Mouse (Mus musculus) layer of hippocampus, postnatal 25 days (tissue): ENCODE measurements around the gene Gstt4. TPM values are rescaled to one million over a fixed set of nuclear protein-coding genes. Genes with fewer than 3 reads are reported as not detected.

ENCODE experiments used
- DNase-seq, 2 experiments: peaks; one replicate each; pipeline ENCODE4 v3.0.0; 2022; ENCODE audit warnings: mixed read lengths in 2 of 2, low spot score in 1 of 2; ENCODE audit errors: extremely low spot score in 1 of 2
- total RNA-seq, 2 experiments: library from RNA; stranded (reverse); gene quantifications; 2 replicates each; pipeline ENCODE4 v1.2.3; 2021

Gene Gstt4
- total RNA-seq, 2 experiments from 2014 or later, result not detected

DNA sequence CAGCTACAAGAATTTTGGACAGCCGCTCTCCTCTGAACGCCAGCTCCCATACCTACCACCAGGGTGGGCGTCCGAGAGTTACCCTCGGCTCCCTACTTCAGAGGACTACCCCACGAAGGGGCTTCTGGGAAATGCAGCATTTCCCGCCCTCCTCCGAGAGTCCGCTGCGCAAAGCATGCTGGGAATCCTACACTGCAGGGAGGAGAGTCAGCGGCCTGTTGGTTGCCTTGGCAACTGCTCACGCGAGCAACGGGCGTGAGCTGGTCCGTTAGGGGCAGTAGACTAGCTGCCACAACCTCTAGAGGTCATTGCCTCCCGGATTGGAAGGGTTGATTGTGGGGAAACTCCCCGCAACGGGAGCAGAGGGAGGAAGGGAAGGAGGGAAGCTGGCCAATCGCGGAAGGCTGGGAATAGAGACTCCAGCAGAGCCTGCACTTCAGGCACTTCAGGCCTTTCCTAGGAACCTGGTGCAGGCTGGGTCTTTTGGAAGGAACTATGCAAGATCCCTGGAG, 15.0 kb upstream of the Gstt4 start, which contains the start of gene Gstt2:
Gstt2 (minus strand) TSS at position 177 of the 512 bp plus-strand sequence.
- DNase-seq, result peak; percentile 81 to 88

DNA sequence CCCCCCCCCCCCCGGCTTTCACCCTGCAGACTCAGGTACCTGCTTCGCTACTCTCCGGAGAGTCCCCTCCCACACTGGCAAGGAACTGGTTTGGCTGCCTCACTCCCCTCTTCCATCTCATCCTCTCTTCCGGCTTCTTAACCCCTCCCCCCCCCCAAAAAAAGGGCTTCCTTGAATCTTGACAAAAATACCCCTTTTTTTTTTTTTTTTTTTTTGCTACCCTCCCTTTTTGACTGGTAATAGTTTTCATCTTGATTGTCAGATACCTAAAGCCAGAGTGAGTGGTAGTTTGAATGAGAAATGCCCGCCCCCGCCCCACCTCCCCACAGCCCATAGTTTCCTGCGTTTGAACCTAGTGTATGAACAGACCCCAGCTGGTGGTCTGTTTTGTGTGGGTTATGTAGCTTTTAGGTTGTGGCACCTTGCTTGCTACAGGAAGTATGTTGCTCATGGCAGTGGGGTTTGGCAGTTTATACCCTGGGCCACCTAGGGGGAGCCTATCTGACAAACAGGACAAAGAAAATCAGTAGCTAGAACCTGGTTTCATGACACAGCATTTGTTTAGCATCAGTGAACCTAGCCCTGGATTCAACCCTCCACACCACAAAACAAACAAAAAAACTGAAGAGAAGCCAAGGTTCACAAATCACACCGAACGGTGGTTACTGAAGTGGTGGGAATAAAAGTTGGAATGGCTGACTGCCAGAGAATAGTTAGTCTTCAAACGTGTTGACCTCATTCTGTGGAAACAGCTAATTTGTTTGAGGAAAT, 13.6 kb upstream of the Gstt4 start:
- DNase-seq, result no peak

DNA sequence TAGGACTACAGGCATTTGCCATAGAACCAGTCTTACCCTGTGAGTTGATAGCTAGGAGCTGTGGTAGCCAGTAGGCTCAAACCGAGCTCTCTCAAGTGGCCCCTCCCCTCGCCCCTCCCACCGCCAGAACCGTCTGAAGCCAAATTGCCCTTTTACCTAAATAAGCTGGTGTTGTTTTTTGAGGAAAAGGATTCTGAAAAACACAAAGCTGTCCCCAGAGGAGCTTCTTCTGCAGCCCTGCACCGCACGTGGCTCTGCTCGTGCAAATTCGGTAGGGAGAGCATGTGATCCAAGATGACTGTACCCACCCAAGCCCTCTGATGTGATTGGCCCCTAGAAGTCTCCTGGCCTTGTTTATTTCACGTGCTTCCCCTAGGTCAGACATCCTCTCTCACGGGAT, 13.0 kb upstream of the Gstt4 start:
- no peak for DNase-seq

DNA sequence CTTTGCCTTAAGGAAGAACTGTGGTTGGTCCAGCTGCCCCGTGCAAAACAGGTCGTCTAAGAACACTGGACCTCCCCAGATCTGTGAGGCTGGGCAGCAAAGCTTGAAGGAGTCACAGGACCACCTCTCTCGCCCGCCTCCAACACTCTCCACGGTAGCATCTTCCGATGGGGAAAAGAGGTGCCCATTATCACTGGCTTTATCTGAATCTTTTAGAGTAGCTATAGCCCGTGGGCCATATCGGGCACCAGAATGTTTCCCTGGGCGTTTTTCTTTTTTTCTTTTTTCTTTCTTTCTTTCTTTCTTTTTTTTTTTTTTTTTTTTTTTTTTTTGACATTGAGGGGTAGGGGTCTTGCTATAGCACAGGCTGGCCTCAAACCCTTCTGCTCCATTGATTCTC, 12.4 kb upstream of the Gstt4 start:
- DNase-seq, result no peak

DNA sequence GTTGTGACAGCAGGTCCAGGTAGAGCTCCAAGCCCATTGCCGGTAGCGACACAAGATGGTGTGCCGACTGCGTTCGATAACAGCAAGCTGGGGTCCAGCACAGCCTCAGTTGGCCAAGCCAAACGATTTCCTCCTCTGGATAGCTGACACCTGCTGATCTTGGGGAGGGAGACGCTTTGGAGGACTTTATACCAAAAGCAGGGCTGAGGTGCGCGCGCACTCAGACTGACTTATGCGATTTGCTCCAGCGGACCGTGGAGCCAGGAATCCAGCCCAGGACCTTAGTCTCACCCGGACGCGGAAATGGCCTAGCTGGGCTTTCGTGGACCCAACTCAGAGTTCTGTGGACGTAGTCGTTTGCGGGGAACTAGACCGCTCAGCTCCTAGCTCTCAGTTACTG, 11.9 kb upstream of the Gstt4 start:
- DNase-seq, result no peak

DNA sequence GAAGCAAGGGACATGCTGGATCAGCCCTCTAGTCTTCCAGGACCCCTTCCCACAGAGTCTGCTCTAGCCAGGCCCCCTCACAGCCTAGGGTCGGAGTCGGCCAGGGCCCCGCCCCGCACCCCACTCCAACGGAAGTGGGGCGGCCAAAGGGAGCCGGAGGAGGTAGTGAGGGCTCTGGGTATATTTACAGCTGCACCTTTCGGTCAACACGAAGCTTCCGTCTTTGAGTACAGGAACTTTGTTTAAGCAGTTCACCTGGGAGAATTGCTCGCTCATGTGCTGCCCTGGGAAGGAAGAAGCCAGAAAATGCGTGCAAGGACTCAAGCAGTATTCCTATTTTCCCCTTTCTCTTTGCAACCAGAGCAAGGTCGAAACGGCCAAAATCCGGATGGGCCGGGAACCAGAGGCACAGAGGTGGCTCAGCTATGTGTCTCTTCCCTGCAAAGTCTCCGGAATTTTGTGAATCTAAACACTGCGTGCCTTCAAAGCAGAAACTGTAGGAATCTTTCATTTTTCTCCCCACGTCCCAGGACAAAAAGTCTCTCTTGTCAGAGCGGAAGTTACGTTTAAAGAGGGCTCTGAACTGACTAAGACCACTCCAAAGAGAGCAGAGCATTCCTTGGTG, 11.2 kb upstream of the Gstt4 start:
- DNase-seq, result no peak

DNA sequence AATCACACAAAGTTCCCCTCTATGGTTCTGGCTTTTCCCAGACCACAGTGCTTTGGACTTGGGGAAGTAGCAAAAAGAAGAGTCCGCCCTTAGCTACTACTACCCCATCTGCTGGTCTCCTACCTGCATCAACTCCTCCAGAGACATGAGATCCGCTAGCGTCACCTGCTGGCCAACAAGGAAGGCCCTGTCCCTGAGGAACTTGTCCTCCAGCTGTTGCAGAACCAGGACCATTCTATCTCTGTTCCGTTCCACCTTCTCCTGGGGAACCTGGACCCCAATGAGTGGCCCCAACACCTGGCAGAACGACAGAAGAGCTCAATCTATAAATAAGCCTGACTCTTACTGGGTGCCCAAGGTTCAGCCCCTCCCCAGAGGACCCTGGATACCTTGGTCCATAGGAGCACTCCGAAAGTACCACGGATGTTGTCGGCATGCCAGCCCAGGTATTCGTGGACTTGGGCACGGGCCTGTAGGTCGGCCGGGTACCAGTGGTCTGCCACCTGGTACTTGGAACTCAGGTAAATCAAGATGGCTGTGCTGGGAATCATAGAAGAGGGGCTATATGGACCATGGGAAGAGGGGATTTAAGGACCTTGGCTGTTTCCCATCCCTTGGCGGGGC, 10.0 kb upstream of the Gstt4 start:
- DNase-seq, result peak in 1 of 2 experiments; percentile 54

DNA sequence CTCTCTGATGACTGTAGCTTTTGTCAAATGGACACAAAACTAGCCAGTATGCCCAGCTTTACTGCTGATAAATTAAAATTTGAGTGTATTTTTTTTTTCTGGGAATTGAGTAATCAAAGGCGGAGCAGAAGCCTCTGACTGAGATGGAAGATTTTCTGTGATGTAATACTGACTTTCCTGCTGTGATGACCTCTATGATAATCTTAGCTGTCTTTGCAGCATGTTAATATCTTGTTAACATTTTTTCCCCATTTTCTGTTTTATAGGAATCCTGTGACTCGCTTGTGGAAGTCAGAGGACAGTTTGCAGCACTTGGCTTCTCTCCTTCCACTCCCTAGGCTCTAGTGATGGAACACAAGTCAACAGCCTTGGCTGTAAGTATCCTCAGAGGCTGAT, 7.9 kb upstream of the Gstt4 start:
- no peak for DNase-seq

DNA sequence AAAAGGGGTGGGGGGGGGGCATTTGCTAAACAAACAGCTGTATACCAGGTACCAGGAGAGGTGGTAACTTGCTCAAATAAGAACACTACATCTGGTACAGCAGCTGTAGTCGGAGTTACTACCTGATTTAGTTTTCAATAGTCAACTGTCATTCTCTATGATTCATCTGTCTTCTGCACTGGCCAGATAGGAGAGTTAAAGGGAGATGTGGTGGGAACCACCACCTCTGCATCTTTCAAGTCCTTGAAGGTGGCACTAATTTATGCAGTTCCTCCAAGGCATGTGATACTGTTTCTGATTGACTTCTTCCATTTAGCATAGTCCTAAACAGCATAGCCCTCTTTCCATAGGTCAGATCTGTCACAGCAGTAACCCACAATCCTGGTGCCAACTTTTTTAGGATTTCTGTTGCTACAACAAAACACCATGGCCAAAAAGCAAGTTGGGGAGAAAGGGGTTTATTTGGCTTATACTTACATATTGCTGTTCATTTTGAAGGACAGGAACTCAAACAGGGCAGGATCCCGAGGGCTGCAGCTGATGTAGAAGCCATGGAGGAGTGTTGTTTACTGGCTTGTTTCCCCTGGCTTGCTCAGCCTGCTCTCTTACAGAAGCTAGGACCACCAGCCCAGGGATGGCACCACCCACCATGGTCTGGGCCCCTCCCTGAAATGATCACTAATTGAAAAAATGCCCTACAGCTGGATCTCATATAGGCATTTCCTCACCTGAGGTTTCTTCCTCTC, 7.4 kb upstream of the Gstt4 start:
- no peak for DNase-seq

DNA sequence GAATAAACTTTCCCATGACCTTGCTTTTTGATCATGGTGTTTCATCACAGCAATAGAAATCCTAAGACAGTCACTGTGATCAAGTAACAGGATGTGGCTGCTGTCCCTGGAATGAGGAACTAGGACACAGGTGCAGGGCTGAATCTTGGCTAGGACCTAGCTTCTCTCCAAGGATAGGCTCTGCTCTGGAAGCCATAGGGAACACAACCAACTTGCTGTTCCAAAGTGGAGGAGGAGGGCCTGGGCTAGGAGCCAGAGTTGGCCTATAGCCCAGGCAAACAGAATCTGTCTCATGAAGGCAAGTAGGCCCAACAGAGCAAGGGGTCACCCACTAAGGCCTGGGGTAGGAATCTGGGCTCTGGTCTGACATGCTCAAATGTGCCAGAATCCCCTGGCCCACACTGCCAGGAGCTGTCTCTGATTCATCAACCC, 6.2 kb upstream of the Gstt4 start:
- peak in 1 of 2 experiments; percentile 25 for DNase-seq

DNA sequence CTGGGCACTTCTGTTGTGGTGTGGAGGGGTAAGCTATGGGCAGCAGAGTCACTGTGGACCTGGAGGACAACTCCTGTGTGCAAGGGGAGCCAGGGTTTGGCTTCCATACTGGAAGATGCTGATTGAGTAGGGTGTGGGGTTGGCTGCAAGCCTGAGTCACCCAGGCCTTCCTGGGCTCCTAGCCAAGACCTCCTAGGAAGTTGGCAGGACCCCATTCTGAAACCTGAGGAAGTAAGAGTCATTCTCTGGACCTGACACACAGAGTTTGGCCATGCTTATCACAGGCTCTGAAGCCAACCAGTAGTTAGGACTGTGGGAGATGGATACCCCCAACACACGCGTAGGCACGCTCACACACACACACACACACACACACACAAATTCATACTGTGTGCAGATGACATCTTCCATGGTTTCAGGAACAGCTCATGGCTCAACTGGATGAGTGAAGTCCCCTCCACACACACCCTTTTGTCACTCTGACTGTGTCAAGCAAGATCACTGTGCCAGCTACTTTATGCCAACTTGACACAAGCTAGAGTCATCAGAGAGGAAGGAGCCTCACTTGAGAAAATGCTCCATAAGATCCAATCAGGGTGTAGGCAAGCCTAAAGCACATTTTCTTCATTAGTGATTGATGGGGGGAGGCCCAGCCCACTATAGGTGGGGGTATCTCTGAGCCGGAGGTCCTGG, 5.5 kb upstream of the Gstt4 start:
- no peak for DNase-seq

DNA sequence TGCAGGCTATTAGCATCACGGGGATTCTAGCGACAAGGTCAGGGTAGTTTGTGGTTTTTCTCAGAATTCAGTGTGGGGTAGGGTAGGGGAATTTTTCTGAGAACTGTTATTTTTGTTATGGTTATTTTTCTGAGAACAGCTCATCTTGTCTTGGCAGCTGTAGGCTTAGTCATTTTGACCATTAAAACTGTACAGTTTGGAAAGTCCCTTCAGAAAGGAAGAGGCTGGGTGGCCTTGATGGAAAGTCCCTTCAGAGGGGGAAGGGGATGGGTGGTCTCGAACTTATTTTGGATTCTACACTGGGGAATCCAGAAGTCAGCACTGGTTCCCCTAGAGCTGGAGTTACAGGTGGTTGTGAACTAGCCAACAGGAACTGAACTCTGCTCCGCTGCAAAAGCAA, 2.2 kb upstream of the Gstt4 start:
- no peak for DNase-seq

DNA sequence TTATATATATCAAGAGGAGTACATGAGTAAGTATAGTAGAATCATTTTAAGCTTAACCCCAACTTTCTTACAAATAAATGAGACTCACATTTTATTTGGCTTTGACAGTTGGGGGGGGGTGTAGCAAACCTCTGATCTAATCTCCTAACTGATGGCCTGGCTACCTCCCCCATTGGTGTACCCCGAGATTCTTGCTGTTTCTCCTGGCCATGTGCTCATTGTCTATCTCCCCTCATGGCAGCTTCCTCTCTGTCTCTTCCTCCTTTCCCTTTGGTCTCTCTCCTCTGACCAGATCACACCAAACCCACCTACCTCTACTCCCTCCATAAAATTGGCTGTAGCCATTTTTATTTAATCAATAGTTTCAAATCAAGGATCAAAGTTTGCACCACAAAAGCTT, 1.4 kb upstream of the Gstt4 start:
- DNase-seq, result no peak

DNA sequence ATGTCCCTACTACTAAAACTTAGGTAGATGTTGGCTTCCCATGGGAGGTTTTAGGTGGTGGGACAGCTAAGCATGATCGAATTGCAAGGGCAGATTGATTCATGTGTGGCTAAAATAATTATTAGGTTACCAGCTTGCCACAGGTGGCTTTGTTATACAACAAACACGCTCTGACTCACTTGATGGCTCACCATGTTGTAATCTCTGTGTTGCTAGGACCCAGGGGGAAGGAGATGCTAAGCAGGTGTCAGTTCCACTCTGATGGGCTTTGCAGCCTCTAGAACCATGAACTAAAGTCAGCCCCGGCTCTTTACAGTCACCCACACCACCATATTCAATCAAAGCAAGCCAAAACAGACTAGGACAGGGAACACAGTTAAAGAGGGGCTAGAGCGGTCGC, 2.5 kb downstream of the Gstt4 start:
- no peak for DNase-seq

DNA sequence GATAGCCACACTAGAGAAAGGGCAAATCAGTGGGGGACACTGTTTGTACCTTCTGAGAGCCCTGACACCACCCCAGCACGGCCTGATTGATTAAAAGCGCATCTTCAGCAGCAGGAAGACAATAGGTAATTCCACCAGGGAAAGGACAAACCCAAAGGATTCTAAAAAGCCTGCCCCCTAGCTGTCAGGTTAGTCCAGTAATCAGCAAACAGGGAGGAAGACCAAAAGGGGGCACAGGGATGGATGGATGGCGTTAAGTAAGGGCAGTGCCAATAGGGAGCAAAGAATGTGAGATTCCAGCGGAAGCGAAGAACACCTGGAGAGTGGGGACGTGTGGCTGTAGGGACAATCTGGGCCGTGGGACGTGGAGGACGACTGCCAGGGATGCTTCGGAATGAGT, 3.7 kb downstream of the Gstt4 start:
- no peak for DNase-seq

DNA sequence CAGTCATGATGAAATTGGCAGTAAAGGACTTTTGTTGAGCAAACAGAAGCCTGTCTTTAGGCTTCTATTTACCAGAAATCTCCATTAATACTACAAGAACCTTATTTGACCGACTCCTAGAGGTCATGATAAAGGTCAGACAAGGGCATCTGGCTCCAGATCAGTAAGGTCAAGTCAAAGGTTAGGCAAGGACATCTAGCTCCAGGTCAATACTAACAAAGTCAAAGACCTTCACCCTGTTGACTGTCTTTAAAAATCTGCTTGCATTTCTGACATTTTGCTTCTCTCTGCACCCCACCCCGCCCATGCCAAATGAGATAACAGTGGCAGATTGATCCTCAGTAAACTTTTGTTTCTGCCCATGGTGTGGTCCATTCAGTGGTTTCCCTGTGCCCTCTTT, 18.1 kb downstream of the Gstt4 start:
- DNase-seq, result no peak

DNA sequence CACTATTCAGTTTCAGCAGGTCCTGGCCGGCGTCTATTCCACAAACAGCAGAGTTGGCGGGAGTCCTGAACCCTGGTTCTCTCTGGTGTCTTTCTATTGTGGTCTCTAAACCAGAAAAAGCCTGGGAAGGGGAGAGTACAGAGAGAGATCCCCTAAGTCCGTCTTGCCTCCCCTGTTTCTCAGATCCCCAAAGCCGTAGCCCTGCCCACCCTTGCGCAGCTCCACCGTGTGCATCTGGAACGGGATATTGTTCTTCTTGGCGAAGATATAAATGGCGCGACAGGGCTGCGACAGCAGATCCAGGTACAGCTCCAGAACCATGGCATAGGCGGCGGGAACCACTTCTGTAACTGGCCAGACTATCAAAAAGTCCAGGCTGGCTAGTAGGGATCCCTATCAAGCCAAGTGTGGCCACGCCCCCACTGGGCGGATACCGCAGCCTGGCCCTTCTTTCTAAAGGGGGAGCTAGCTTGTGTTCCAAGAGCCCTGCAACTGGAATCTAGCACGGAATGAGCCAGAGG, 24.1 kb downstream of the Gstt4 start, which contains the start of gene Gstt1:
Gstt1 (minus strand) TSS at position 409 of the 521 bp plus-strand sequence.
- DNase-seq, result peak in 1 of 2 experiments; percentile 30

DNA sequence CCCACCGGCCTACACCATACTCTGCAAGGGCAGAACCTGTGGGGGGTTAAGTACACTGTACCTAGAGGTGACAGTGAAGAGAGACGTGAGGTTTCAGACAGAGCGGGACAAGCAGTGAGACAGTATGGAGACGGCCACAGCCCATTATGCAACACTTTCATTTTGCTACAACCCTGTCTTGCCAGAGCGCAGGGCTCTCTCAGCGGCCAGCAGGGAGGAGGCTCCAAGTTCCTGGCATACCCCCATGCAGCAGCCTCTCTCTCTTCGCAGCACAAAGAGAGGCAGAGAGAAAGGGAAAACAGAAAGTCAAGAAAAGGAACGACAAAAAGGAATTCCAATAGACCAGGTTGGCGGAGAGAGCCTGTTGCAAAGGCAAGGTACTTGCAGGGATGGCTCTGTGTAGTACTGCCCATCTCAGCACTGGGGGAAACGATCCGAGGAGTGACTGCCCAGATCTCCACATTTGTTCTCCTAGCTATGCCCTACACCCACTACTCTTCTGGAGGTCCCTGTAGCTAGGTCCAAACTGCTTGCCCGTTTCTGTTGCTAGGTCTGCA, 24.6 kb downstream of the Gstt4 start:
- peak; percentile 18 to 20 for DNase-seq

DNA sequence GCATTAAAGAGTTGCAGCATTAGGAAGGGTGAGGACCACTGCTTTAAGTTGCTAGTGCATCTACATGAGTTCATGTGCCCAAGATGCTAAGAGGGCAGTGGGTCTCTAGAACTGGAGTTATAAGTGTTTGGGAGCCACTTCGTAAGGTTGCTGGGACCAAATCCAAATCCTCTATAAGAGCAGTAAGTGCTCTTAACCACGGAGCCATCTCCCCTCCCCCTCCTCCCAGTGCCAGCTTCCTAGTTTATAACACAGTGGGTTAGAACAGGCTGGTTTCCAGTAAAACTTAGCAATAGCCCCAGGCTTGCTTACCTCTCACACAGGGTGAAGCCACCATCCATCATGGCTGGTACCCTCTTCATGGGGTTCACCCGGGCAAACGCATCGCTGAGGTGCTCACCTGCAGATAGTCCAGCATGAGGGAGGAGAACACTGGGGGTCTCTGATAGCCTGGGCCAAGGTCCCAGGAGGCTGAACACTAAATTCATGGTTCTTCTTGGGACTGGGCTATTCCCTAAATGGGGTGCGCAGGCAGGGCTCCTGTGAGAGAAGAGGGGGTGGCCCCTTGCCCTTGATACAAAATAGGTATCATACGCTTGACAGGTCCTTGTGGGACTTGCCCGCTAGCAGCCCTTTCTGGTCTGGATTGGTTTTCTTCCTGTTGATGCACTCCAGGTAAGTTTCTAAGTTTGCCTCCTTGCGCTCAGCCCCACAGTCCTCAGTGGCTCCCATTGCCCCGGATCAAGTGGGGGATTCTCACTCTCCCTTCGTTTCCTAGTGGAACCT, 25.4 kb downstream of the Gstt4 start:
- no peak for DNase-seq
